In genomic region chr5:15934376-15935233, GRCm38 (mm10) we compare ENCODE assay signal across 8 mouse cellular contexts. TPM values are rescaled to one million over a fixed set of nuclear protein-coding genes. Genes with fewer than 3 reads are reported as not detected.
DNase-seq lines count a peak whose midpoint lies in the region; ATAC-seq lines count a peak whose summit lies in the region.

Gene Cacna2d1, plus strand, starts transcription at chr5:15934691.

- peak; percentile 87 for ATAC-seq in hindbrain, embryonic 16.5 days
- ATAC-seq in megakaryocyte progenitor cell, adult 5-6 weeks (replicated peaks; ENCODE audit: poor library complexity) = peak; percentile 60

- H3K9me3 ChIP-seq in hindbrain, embryonic 16.5 days (ENCODE audit: control insufficient read depth, low read length) = no peaks in the 10 kb centered on the region

- H3K36me3 ChIP-seq in hindbrain, embryonic 16.5 days (ENCODE audit: control insufficient read depth, insufficient read depth, low read length) = no peaks in the 10 kb centered on the region

- peak within 1 kb of the TSS; percentile 84 for H3K9ac ChIP-seq in hindbrain, embryonic 16.5 days (ENCODE audit: low read depth, low read length)

- H3K4me3 ChIP-seq in hindbrain, embryonic 16.5 days (ENCODE audit: low read length) = peak within 1 kb of the TSS; percentile 71

- H3K4me2 ChIP-seq in hindbrain, embryonic 16.5 days (ENCODE audit: low read length) = peak within 1 kb of the TSS; percentile 78

- DNase-seq in adrenal gland, postnatal 25 days = peak; percentile 81
- DNase-seq in embryo, embryonic 10 days (ENCODE audit: low spot score) = peak; percentile 68
- peak; percentile 78 for DNase-seq in gastrocnemius, postnatal 14 days
- DNase-seq in left cerebral cortex, postnatal 14 days (ENCODE audit: low spot score in 2 of 2) = peak; percentile 23 to 54
- DNase-seq in right cerebral cortex, postnatal 36 days (ENCODE audit: low spot score in 2 of 2) = peak; percentile 16 to 29
- no peak for DNase-seq in c-Kit-positive CD71-positive TER-119-positive erythroid progenitor cells, embryonic 14.5 days (ENCODE audit: low spot score)

- intact Hi-C loops in gastrocnemius, postnatal 14 days (cut with DNase I; ENCODE audit: low total_unique reads) = no loop called here
- intact Hi-C loops in left cerebral cortex, postnatal 14 days (cut with DNase I) = loop anchor here (5.0 to 10.0 kb wide), 5 partner anchors 68 to 358 kb away; no protein-coding TSS in a partner anchor

- peak within 1 kb of the TSS; percentile 90 for H3K27ac ChIP-seq in hindbrain, embryonic 16.5 days (ENCODE audit: low read depth, low read length)

- peaks cover 10% of the 10 kb centered on the region for H3K27me3 ChIP-seq in hindbrain, embryonic 16.5 days (replicated peaks; ENCODE audit: control insufficient read depth, insufficient read depth, low read length)

- H3K4me1 ChIP-seq in hindbrain, embryonic 16.5 days (ENCODE audit: control insufficient read depth, insufficient read depth, low read depth, low read length) = peaks cover 7% of the 10 kb centered on the region

- under 1% methylated on average over 48 of the region's 120 CpGs for WGBS in hindbrain, embryonic 16.5 days

RNA-seq across cellular contexts. Expression of gene Cacna2d1, which starts in this region (rescaled TPM):
- total RNA-seq in adrenal gland, postnatal 25 days (2021) = 131 and 143 TPM in 2 replicates
- total RNA-seq in gastrocnemius, postnatal 14 days (2021) = 100 to 1,000 TPM; 294 TPM
- 26.6 and 30.4 TPM in 2 replicates for polyA plus RNA-seq in hindbrain, embryonic 16.5 days (2015; fragmentation: Nextera tagmentation; extraction: Ambion mirVana)
- total RNA-seq in left cerebral cortex, postnatal 14 days (2021) = 100 to 1,000 TPM; 196 to 212 TPM
- not detected in 2 replicates for total RNA-seq in megakaryocyte progenitor cell, adult 5-6 weeks (2015)
- not detected in 2 replicates for total RNA-seq in megakaryocyte progenitor cell, adult 5-6 weeks (2017)

Comparison
In these comparisons a context has a peak if more than half of its experiments do, and no peak if none do; other contexts are left out.
1. RNA of gene Cacna2d1 (total RNA-seq): 294 TPM in gastrocnemius, postnatal 14 days, 196 to 212 TPM in left cerebral cortex, postnatal 14 days and 131 to 143 TPM in adrenal gland, postnatal 25 days; not detected in megakaryocyte progenitor cell, adult 5-6 weeks; every median in the first group is over 100 times any median in the second.
2. Peak in ATAC-seq in megakaryocyte progenitor cell, adult 5-6 weeks; RNA of the gene not detected or under 1 TPM.